Mouse (Mus musculus): ENCODE measurements around the gene Nat10.

Nat10 gene

DNA sequence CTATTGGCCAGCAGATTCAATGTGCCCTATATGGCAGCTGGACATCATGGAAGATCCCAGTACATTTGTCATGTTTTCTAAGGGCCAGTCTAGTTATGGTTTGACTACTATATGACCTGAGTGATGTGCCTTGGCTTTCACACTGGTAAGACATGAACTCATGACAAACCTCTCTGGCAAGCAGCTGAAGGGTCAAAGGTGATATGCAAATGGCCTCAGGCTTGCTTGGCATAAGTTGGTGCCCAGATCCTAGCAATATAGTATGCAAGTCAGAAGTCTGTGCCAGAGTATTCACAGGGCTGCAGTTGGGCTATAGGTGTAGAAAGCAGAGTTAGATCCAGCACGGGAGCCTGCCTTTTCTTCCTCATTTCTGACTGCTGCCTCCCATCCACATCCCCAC, 69.8 kb downstream of the Nat10 start:
- no peak for DNase-seq (ENCODE audit: low spot score)

DNA sequence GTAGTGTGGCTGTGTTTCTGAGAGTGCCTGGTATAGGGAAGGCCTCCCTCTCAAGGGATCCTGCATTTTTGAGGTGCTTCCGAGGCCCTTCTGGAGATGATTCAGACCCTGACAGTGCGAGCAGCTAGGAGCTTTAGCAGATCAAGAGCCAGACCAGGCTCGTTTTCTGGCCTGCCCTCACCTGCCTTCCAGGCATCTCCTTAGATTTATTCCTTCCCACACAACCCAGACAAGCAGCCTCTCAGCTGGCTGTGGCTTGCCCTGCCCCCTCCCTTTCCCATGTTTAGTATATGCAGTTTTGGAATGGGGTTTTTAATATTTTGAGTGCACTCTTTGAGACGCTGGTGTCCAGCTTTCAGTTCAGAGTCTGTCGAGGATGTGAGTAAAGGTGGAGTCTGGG, 70.2 kb downstream of the Nat10 start:
- no peak for DNase-seq (ENCODE audit: low spot score)

DNA sequence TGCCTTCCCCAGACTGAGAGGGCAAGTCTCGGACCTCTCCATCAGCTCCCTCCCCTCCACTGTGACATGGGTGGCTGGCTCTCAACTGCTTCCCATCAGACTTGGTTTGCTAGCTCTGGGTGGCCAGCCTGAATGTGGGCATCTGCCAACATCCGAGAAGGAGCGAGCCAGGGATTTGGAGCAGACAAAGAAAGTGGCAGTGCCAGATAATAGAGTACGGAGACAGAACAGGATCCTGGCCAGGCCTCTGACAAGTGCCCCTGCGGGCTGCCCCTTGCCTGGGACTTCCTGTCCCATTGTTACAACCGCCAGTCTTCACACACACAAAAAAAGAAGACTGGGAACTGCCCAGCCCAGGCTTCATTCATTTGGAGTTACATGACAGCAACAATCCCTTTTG, 70.6 kb downstream of the Nat10 start:
- peak; percentile 29 for DNase-seq (ENCODE audit: low spot score)

DNA sequence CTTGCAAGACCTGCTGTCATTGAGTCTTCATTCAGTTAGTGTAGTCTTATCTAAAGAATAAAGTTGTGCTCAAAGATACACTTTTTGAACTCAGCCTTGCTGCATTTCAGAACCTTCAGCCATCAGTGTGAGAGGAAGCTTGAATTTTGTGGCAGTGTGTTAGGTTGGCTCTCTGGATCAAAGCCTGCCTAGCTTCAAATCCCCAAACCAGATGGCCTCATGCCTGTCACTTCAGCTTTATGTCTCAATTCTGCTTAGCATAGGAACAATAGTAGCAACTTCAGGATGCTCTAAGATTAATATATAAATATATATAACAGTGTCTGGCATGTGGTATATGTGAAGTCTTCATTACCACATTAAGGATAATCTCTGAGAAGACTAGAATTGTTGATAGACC, 73.2 kb downstream of the Nat10 start:
- DNase-seq (ENCODE audit: low spot score) = no peak

DNA sequence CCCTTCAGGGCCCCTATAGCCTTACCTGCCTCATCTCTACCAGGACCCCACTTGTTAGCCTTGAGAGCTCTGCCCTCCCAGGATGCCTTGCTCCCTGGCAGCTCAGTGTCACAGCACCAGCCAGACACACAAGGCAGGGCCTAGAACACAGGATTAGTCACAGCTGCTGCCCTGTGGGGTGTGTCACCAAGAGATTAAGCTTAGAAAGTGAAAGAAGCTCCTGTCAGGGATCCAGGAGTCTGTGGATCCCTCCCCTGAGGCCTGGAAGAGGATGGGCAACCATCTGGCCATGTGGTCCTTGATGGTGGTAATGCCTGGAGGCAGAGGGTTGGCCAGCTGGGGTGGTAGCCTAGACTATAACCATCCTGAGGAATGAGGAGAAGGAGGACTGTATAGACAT, 73.9 kb downstream of the Nat10 start:
- DNase-seq (ENCODE audit: low spot score) = no peak

DNA sequence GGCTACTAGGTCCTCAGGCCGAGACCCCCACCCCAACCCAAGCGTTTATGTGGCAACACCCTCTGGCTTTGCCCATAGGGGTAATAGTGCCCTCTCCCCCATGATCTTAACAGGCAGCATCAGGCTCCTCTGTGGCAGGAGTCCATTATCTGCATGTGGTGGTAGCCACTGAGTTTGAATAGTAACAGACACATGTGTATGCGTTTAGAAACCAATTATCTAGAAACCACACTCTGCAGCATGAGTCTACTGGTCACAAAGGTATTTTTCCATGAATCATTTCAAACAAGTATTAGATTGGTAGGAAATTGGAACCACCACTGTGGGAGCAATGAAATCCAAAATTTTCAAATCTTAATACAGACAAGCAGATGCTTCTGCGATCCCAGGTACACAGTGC, 75.5 kb downstream of the Nat10 start:
- DNase-seq (ENCODE audit: low spot score) = no peak

DNA sequence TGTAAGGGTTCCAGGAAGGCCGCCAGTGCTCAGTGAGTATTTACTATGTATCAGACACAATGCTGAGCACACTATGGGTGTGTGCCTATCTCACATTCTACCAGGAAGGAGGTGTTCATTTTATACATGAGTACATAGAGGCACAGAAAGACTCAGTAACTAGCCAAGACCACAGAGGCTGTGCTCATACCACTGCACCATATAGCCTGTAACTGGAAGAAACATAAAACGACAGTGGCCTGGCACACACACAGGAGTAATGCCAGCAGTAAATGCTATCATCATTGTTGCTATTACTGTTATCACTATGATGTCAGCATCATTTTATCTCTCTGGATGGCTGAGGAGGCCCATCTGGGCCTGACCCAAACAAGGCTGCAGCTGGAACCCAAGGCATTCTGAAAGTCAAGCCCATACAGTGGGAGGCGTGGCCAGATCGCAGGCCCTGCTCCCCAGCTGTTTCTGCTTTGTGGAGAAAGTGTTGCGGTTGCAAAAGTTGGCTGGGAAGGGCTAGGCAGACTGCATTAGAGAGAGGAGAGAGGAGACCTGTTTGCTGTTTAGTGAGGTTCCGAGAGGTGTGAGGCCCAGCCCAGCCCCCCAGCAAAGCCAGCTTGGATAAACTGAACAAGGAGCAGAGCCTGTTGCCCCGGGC, 76.0 kb downstream of the Nat10 start:
- peak; percentile 34 for DNase-seq (ENCODE audit: low spot score)

DNA sequence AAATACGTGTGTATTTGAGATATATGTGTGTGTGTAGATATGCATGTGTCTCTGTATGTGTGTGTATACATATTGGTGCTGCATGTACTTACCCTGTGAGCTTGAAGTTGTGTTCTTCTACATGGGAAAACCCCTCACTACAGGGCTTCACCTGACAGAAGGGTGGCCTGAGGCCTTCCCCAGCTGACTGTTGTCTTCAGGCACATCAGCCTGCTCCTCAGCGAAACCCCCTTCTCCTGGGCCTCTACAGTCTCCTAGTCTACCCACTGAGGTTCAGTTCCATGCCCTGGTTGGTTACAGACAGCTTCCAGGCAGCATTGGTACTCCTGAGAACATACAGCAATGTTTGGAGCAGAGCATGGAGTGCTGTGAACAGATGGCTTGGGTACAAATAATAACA, 76.6 kb downstream of the Nat10 start:
- no peak for DNase-seq (ENCODE audit: low spot score)

DNA sequence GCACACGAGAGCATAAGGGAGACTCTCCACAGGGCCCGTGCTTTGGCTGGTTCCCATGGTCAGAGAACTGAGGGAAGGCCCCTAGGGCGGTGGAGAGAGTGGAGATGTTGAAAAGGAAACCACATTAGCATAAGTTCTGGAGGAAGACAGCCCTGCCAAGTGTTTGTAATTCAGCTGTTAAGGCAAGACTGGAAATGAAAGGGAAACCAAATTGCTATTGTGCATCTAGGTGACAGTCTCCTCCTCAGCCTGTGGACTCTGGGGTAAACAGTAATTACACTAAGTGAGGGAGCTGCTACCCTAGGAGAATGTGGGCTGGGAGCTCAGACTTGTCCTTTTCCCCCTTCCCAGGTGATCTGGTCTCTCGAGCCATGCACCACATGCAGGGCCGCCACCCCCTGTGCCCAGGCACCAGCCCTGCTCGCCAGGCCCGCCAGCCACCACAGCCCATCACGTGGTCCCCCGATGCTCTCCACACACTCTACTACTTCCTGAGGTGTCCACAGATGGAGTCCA, 78.1 kb downstream of the Nat10 start:
- DNase-seq (ENCODE audit: low spot score) = no peak

DNA sequence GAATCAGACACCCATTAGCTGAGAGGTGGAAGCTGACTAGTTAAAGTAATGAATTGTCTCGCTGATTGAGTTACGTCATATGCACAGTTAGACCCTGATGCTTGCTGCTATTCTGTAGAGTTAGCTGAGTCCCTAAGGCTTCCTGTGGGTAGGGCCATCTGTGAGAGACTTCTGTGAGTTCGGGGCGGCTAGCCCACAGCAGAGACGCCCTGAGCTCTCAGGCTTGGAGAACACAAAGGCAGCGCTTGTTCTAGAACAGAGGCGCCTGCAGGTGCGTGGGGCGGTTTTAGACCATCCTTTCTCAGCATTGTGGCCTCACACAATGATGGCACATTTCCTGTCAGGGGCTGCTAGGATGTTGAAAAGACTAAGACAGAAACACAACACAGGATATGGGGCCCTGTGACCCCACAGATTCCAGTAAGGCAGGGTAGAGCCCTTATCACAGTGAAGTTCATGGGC, 78.8 kb downstream of the Nat10 start:
- DNase-seq (ENCODE audit: low spot score) = no peak

DNA sequence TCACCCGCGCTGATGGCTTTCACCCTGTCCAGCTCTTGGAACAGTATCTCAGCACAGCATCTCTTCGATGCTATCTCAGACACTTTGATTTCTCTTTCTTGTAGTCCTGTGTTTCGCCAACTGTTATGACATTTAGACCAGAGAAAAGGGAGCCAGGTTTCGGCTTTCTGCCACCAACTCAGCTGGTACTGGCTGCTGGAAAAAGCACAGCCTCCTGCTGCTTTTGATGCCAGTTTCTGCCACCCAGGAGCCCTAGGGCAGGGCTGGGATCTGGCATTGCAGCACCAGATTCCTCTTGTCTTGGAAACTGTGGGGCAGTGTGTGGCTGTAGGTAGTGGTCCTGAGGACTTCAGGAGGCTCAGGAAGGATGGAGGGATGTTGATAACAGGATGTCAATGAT, 79.9 kb downstream of the Nat10 start:
- no peak for DNase-seq (ENCODE audit: low spot score)

DNA sequence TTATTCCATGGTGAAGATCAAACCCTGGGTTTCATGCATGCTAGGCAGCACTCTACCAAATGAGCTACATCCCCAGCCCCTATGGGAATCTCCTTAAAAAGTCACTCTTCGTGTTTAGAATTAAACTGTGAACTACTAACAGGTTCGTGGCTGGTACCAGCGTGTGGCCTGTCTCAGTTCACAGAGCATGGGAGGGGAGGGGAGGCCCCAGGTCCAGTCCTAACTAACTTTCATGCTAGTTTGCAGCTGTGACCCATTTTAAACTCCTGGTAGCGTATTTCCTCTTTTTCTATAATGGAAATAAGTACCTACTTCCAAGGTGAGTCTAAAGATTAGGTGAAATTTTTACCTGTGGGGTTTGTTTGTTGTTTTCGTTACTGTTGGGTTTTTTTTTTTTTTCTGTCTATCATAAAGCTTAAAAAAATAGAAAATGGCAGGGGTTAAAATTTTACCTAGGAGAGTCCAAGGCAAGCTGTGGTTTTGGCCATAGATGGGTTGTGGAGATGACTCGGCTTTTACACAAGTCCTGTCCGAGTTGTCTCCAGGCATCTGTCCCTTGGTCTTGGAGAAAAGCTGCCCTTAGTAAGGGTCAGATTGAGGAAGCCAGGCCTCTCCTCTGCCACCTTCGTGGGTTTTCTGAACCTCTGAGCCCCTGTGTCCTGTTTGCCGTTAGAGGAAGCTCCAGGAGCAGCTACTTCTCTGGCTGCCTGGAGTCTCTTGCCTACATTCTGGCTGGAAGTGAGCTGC, 80.5 kb downstream of the Nat10 start:
- no peak for DNase-seq (ENCODE audit: low spot score)

DNA sequence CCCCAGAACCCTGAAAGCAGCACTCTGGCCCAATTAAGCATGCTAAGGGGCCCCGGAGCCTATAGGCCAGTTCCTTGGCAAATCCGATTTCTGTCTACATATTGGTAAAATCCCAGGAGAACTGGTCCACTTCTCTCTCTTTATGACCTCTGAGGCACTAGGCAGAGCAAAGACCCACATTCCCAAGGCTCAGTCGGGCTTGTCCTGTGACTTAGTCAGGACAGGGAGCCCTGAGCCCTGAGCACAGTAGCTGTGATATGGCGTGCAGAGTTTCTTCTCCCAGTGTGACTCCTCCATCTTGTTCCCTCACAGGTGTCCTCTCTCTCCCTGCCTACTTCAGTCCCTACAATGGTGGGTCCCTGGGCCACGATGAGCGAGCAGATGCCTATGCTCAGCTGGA, 82.6 kb downstream of the Nat10 start:
- no peak for DNase-seq (ENCODE audit: low spot score)

DNA sequence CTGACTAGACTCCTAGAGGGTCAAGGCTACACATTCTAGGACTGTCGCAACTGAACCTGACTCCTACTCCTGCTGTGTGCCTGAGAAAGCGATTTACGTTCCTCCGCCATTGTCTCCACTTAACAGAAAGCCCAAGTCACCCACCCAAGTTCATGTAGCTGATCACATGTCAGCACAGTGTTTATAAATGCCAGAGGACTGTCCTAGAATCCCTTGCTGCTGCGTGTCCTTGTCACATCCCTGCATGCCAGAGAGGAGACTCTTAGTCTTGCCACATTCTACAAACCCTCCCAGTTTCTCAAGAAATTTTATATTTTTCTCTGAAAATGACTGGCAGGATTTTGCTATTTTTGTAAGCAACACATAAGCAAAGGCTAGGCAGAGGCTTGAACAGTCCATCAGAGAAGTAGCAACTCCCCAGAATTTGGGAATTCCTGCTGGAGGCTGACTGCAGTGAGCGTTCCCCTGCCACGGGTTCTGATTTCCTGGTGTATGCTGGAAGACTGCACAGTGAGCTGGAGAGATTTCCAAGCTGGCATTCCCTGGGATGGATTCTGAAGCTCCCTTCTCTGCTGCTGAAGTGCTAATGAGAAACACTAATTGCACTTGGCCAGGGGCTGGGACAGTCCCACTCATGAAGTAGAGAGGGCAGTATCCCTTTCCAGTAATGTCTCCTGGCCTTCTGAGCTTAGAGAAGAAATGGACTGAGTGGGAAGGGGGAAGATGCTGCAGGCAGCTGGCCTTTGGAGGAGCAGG, 83.3 kb downstream of the Nat10 start:
- DNase-seq (ENCODE audit: low spot score) = no peak

DNA sequence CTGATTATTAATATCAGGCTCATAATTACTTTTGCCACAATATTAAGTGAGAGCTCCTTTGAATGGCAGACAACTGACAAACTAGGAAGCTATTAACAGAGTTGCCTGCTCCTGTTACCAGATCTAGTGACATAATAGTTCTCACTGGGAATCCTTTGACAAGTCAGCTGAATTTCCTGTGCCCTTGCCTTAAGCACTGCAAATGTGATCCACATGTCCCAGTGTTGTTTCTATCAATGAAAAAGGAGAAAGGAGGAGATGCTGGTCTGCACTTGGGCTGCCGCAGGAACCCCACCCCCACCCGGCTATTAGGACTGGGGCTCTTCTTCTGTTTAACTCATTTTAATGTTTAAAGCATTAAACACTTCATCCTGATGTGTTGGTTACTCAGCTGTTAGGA, 84.3 kb downstream of the Nat10 start:
- no peak for DNase-seq (ENCODE audit: low spot score)

DNA sequence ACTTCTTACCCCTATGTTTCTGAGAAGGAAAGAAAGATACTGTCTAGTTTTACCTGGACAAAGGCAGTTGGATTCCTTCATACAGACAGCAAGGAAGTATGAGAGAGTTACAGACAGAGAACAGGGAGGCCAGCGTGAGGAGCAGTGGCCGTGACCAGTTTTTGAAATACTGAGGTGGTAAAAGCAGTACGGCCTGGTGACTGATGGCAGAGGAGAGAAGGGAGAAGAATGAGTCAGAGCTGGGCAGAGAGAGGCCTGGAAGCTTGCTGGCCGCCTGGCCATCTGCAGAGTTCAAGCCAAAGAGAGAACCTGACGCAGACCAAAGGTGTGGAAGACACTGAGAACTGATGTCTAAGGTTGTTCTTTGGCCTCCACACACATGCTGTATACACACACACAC, 85.7 kb downstream of the Nat10 start:
- no peak for DNase-seq (ENCODE audit: low spot score)

DNA sequence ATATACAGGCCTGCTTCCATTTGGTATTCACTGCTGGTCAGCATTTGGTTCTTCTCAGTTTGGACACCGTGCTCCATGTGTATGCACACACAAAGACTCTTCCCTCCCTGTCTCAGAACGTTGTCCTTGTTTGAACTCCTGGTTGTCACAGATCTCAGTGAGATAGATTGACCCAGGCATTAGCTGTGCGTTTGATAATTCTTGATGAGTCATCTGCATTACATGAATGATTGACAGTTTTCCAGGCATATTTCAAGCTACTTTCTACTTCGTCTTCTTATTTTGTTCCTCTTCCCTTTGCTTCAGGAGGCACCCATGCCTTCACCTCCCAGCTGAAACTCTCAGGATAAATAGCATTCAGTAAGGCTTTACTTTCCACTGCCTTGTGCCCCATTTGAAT, 87.5 kb downstream of the Nat10 start:
- no peak for DNase-seq (ENCODE audit: low spot score)

DNA sequence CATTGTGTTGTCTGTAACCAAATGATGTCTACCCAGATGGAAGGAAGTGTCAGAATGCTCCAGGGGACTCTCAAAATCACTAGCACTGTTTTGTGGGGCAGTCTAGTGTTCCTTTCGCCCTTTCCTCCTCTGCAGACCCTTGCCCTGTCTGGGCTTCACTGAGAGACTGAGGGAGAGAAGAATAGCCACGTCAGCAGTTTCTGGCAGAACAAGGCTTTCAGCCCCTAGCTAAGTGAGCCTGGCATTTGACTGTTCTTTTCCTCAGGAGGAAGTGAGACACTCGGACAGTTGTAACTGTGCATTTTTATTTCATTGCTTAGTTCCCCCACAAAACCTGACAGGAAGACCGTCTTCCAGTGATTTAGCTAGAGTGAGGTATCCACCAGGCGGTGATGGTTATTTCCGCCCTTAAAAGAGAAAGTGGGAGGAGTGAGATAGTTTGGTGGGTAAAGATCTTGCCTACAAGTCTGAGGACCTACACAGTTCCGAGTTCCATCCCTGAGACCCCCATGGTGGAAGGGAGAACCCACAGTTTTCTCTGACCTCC, 88.4 kb downstream of the Nat10 start:
- DNase-seq (ENCODE audit: low spot score) = no peak
